Mouse (Mus musculus) lung, postnatal 36 days (tissue): ENCODE results near the gene Nif3l1.

Source experiments
- DNase-seq: peaks from one replicate; pipeline ENCODE4 v3.0.0; 2022; ENCODE audit warnings: mixed read lengths

The Nif3l1 gene

GRCm38 (mm10) chr1:58458867-58459266, 13.9 kb downstream of the Nif3l1 start:
- DNase-seq, result no peak

- DNase-seq, result no peak
These were observed 15.6 kb downstream of the Nif3l1 start for GRCm38 (mm10) chr1:58460566-58460965.

- DNase-seq, result no peak
These were observed 19.0 kb downstream of the Nif3l1 start for GRCm38 (mm10) chr1:58463935-58464334.

- DNase-seq, result no peak
These were observed 20.1 kb downstream of the Nif3l1 start for GRCm38 (mm10) chr1:58465042-58465441.

- DNase-seq, result no peak
These were observed 20.6 kb downstream of the Nif3l1 start for GRCm38 (mm10) chr1:58465561-58465960.

- no peak for DNase-seq
These were observed 30.7 kb downstream of the Nif3l1 start for GRCm38 (mm10) chr1:58475662-58476061.

- no peak for DNase-seq
These were observed 37.7 kb downstream of the Nif3l1 start for GRCm38 (mm10) chr1:58482647-58483046.

- no peak for DNase-seq
These were observed 50.7 kb downstream of the Nif3l1 start for GRCm38 (mm10) chr1:58495603-58496002.

- no peak for DNase-seq
These were observed 52.7 kb downstream of the Nif3l1 start for GRCm38 (mm10) chr1:58497678-58498077.

GRCm38 (mm10) chr1:58498758-58499157, 53.8 kb downstream of the Nif3l1 start:
- no peak for DNase-seq

- no peak for DNase-seq
These were observed 58.2 kb downstream of the Nif3l1 start for GRCm38 (mm10) chr1:58503134-58503533.

- no peak for DNase-seq
These were observed 58.9 kb downstream of the Nif3l1 start for GRCm38 (mm10) chr1:58503793-58504370.

GRCm38 (mm10) chr1:58504577-58505254, 59.8 kb downstream of the Nif3l1 start, which contains the start of gene Orc2:
Gene Orc2, minus strand, starts transcription at chr1:58505109.
- DNase-seq, result peak; percentile 93

- DNase-seq, result no peak
These were observed 62.3 kb downstream of the Nif3l1 start for GRCm38 (mm10) chr1:58507249-58507648.
